Mouse (Mus musculus) intestine, embryonic 14.5 days (tissue): ENCODE results near the gene Agfg1. TPM values are rescaled to one million over a fixed set of nuclear protein-coding genes. Genes with fewer than 3 reads are reported as not detected.

Experiments
- ATAC-seq: fragments of 200-750 bp; cut with Nextera tagmentation; replicated peaks from 2 replicates; pipeline ENCODE4 v1.8.0; 2017; ENCODE audit warnings: low read depth, moderate number of reproducible peaks, moderate TSS enrichment, moderate library complexity; ENCODE audit not compliant: low FRiP score, low TSS enrichment
- DNase-seq: peaks from one replicate; pipeline ENCODE4 v3.0.0-alpha.2; 2018; ENCODE audit warnings: low spot score
- H3K27ac ChIP-seq: fragments of 300-500 bp; sonication (generic); 2 replicates; pipeline ENCODE4 v1.5.1; 2014; ENCODE audit warnings: low read depth, mild to moderate bottlenecking, control low read depth
- H3K27me3 ChIP-seq: fragments of 300-500 bp; sonication (generic); replicated peaks from 2 replicates; pipeline ENCODE4 v1.6.1; 2014; ENCODE audit warnings: low read length, control low read depth; ENCODE audit not compliant: control insufficient read depth, insufficient read depth
- H3K36me3 ChIP-seq: fragments of 300-500 bp; sonication (generic); 2 replicates; pipeline ENCODE4 v1.6.1; 2014; ENCODE audit warnings: low read length, control low read depth; ENCODE audit not compliant: control insufficient read depth, insufficient read depth
- H3K4me1 ChIP-seq: fragments of 300-500 bp; sonication (generic); replicated peaks from 2 replicates; pipeline ENCODE4 v1.6.1; 2014; ENCODE audit warnings: low read length, control low read depth, mixed read lengths; ENCODE audit not compliant: control insufficient read depth, insufficient read depth
- H3K4me2 ChIP-seq: fragments of 300-500 bp; sonication (generic); 2 replicates; pipeline ENCODE4 v1.6.1; 2014; ENCODE audit warnings: low read length
- H3K4me3 ChIP-seq: fragments of 300-500 bp; sonication (generic); 2 replicates; pipeline ENCODE4 v1.5.1; 2014; ENCODE audit warnings: low read depth, low read length, control low read depth, mixed read lengths
- H3K9ac ChIP-seq: fragments of 300-500 bp; sonication (generic); 2 replicates; pipeline ENCODE4 v1.6.1; 2014; ENCODE audit warnings: mild to moderate bottlenecking, low read length
- H3K9me3 ChIP-seq: fragments of 300-500 bp; sonication (generic); 2 replicates; pipeline ENCODE4 v1.6.1; 2016; ENCODE audit warnings: low read length, control low read depth; ENCODE audit not compliant: control insufficient read depth
- WGBS: fragments of 180-500 bp; shearing (Covaris S2); extraction: QIAGEN DNeasy Blood & Tissue Kit; methylation state at CpG from one replicate; pipeline ENCODE4 v1.1.7; 2014; 5-methylcytosine and 5-hydroxymethylcytosine counted together
- polyA plus RNA-seq: library from polyadenylated mRNA; unstranded; fragments of >200 nt; fragmentation: Nextera tagmentation; extraction: Ambion mirVana; gene quantifications from 2 replicates; pipeline ENCODE4 v1.2.1, GENCODE M21; 2014

Gene Agfg1
- polyA plus RNA-seq, 1 experiment from 2014 or later, result 46.9 TPM

DNA sequence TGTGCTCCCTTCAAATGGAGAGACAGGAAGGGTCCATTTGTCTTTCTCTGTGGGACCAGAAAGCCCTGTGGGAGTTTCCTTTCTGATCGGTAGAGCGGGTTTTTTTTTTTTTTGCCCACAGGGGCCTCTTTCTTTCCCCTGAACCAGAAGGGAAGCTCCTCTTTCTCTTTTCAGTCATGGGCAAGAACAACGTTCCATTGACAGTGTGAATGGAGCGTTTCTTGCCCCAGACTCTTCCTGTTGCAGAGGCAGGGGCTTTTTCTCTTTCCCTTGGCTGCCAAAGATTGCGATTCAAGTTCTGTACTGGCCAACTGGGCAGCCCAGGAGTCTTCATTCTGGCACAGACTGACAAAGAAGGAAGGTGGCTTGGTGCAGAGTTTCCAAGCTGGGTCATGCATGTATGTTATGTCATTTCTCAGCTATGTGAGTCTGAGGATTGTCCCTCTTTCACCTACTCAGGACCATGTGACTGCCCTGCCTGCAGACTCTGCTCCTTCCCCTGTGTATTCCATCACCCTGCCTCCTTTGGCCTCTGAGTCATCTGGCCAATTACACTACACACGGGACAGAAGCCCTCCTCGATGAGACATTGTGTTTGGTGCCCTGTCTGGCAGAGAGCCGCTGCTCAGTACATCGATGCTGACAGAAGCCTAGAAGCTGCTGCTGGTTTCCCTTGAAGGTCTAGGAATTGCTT, 7.6 kb upstream of the Agfg1 start:
- no peak overlapping the region for H3K9ac ChIP-seq
- peak overlapping the region; percentile 22; the same call in 1 of the 2 replicates for H3K27ac ChIP-seq
- no peaks in the 10 kb centered on the region for H3K9me3 ChIP-seq
- 62% methylated on average over 9 of the region's 9 CpGs for WGBS
- 0 out of 2 replicates have a peak, but pooled peaks cover 4% of the 10 kb centered on the region for H3K4me1 ChIP-seq
- peak; percentile 87 for ATAC-seq
- H3K27me3 ChIP-seq, result no peaks in the 10 kb centered on the region
- DNase-seq, result no peak
- H3K4me2 ChIP-seq, result no peak overlapping the region
- H3K4me3 ChIP-seq, result no peak overlapping the region
- no peaks in the 10 kb centered on the region for H3K36me3 ChIP-seq

DNA sequence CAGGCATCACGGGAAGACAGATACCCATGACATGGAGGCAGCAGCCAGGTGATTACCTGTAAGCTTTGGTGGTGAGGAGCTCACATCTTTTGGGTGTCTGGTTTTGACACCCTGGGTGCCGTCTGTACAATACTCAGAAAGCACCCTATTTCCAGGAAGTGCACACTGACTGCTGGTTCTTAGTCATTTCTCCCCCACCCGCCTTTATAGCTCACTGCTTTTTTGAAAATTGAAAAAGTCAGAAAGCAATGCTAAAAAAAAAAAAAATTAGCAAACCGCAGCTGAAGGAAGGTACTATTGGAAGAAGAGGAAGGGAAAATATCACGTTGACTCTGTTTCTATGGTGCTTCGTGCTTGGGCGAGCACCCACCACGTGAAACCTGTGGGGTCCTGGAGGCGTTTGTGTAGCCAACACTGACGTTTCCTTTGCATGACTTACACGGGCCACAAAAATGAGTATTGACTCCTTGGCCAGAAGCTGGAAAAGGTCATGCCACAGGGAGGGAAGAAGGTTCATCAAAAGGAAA, 6.7 kb upstream of the Agfg1 start:
- Histone ChIP-seq H3K27ac (peak overlapping the region; percentile 22; the same call in 1 of the 2 replicates), H3K36me3 (no peaks in the 10 kb centered on the region), H3K4me2 (no peak overlapping the region), H3K27me3 (no peaks in the 10 kb centered on the region), H3K9ac (no peak overlapping the region), H3K4me1 (0 out of 2 replicates have a peak, but pooled peaks cover 4% of the 10 kb centered on the region), H3K9me3 (no peaks in the 10 kb centered on the region), H3K4me3 (no peak overlapping the region)
- DNase-seq (no peak), ATAC-seq (no peak)
- WGBS, result 85% methylated on average over 11 of the region's 11 CpGs

DNA sequence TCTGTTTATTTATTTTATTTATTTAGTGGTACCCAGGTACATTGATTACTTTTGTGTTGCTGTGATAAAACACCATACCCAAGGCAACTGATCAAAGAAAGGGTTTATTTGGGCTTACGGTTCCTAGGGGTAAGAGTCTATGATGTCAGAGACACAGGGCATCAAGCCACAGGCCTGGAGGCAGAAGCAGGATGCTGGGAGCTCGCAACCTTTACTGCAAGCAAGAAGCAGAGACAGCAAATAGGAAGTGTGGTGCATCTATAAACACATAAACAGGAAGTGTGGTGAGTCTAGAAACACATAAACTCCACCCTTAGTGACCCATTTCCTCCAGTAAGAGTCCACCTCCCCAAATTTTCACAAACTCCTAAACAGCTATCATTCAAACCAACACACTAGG, 5.8 kb upstream of the Agfg1 start:
- no peak for DNase-seq
- no peak overlapping the region for H3K27ac ChIP-seq
- H3K27me3 ChIP-seq, result no peaks in the 10 kb centered on the region
- H3K36me3 ChIP-seq, result no peaks in the 10 kb centered on the region
- no peak for ATAC-seq
- H3K9ac ChIP-seq, result no peak overlapping the region
- H3K4me2 ChIP-seq, result no peak overlapping the region
- 0 out of 2 replicates have a peak, but pooled peaks cover 4% of the 10 kb centered on the region for H3K4me1 ChIP-seq
- H3K4me3 ChIP-seq, result no peak overlapping the region
- H3K9me3 ChIP-seq, result no peaks in the 10 kb centered on the region
- 92% methylated on average over 2 of the region's 2 CpGs for WGBS

- Histone ChIP-seq H3K9me3 (no peaks in the 10 kb centered on the region), H3K4me2 (no peak overlapping the region), H3K27ac (no peak overlapping the region), H3K9ac (no peak overlapping the region), H3K27me3 (no peaks in the 10 kb centered on the region), H3K36me3 (no peaks in the 10 kb centered on the region), H3K4me3 (no peak overlapping the region), H3K4me1 (0 out of 2 replicates have a peak, but pooled peaks cover 8% of the 10 kb centered on the region)
- no peak for DNase-seq
- WGBS, result 54% methylated on average over 8 of the region's 8 CpGs
- ATAC-seq, result 0 out of 2 replicates have a peak, but pooled peaks have one; percentile 30
Measured at GRCm38 (mm10) chr1:82834572-82834971, 4.7 kb upstream of the Agfg1 start.

DNA sequence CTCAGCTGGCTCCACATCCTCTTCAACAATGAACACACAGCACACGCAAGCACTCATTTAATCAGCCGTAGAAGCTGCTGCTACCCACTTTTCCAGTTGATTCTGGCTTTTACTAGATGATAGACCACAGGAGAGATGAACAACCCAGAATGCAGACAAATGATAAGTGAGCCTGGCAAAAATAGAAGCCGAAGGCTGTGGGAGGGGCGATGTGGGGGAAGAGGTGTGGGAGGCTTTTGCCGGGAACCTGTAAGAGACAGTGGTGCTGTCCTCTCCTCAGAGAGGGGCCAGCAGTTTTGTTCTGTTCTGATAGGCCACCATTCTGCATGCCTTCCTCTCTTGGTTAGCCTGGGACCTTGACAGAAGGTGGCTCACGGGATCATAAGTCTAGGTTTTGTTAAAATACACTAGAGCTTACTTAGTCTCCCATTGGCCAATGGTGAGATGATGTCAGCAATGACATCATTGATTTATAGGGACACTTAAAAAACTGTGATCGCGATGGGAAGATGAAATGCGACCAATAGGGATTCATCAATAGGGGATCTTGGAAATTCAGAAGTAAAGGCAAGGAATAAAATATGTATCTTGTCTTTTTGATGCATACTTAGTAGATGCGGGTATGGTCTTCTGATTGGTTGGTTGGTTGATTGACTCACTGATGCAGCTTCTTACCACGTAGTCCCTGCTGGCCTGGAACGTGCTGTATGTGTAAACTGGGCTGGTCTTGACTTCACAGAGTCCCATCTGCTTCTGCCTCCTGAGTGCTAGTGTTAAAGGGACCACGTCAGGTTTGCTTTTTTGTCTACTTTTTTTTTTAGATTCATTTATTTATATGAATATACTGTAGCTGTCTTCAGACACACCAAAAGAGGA, 2.7 kb upstream of the Agfg1 start:
- Histone ChIP-seq H3K27ac (no peak overlapping the region), H3K9ac (no peak overlapping the region), H3K4me1 (peaks cover 15% of the 10 kb centered on the region), H3K36me3 (no peaks in the 10 kb centered on the region), H3K9me3 (no peaks in the 10 kb centered on the region), H3K4me3 (no peak overlapping the region), H3K27me3 (no peaks in the 10 kb centered on the region), H3K4me2 (no peak overlapping the region)
- ATAC-seq, result no peak
- DNase-seq, result no peak
- WGBS, result 76% methylated on average over 13 of the region's 13 CpGs

GRCm38 (mm10) chr1:82837579-82837978, 1.7 kb upstream of the Agfg1 start:
- Histone ChIP-seq H3K9ac (no peak overlapping the region), H3K4me3 (no peak overlapping the region), H3K9me3 (no peaks in the 10 kb centered on the region), H3K36me3 (no peaks in the 10 kb centered on the region), H3K27ac (no peak overlapping the region), H3K4me1 (peaks cover 13% of the 10 kb centered on the region), H3K27me3 (no peaks in the 10 kb centered on the region), H3K4me2 (no peak overlapping the region)
- DNase-seq, result no peak
- 76% methylated on average over 6 of the region's 6 CpGs for WGBS
- ATAC-seq, result no peak

GRCm38 (mm10) chr1:82838469-82839295, 601 bp upstream of the Agfg1 start:
- DNase-seq (no peak), ATAC-seq (peak; percentile 9)
- peak overlapping the region; percentile 74 for H3K4me2 ChIP-seq
- peak overlapping the region; percentile 77; the same call in 1 of the 2 replicates for H3K27ac ChIP-seq
- WGBS, result 28% methylated on average over 18 of the region's 18 CpGs
- 0 out of 2 replicates have a peak overlapping the region, but pooled peaks have one; percentile 22 for H3K9ac ChIP-seq
- H3K27me3 ChIP-seq, result no peaks in the 10 kb centered on the region
- peaks cover 13% of the 10 kb centered on the region for H3K4me1 ChIP-seq
- H3K9me3 ChIP-seq, result no peaks in the 10 kb centered on the region
- peak overlapping the region; percentile 82 for H3K4me3 ChIP-seq
- H3K36me3 ChIP-seq, result no peaks in the 10 kb centered on the region
